Mouse (Mus musculus): Measurements from ENCODE around the gene Nrp2.

- no peak for TF ChIP-seq CTCF (IDR thresholded peaks at IDR 0.05; ENCODE audit: borderline replicate concordance, insufficient read depth, low read depth, low read length)
- TF ChIP-seq POLR2A (IDR thresholded peaks at IDR 0.05; ENCODE audit: borderline replicate concordance, insufficient read depth, low read length): no peak
Observed at GRCm38 (mm10) chr1:62811141-62811540, 108.1 kb downstream of the Nrp2 start.

Measured in cerebellum, adult 2 months (tissue).